Mouse (Mus musculus) right cerebral cortex, adult 18-20 months (tissue): ENCODE data around the gene Dhrs7.
A peak's percentile ranks its signal among the peaks of the same experiment; 100 is the strongest.

Experiments used
- DNase-seq: peaks from one replicate; pipeline ENCODE4 v3.0.0; 2022; ENCODE audit warnings: mixed read lengths

Dhrs7 gene

DNA sequence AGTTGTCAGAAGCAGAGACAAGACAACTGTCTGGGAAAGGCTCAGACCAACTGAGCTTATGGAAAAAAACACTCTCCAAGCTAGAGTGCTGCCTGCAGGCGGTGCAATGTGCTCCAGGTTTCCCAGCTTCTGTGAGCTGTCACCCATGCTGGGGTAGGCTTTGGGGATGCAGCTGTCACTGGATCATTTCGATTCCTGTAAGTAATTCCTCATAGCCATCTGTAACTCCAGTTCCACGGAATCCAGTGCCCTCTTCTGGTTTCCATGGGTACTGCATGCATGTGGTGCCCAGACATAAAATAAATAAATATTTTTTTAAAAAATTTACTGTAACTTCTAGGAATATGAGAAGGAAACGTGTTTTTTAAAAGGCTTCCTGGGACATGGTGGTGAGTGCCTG is 10.0 kb downstream of the Dhrs7 start:
- peak; percentile 56 for DNase-seq

DNA sequence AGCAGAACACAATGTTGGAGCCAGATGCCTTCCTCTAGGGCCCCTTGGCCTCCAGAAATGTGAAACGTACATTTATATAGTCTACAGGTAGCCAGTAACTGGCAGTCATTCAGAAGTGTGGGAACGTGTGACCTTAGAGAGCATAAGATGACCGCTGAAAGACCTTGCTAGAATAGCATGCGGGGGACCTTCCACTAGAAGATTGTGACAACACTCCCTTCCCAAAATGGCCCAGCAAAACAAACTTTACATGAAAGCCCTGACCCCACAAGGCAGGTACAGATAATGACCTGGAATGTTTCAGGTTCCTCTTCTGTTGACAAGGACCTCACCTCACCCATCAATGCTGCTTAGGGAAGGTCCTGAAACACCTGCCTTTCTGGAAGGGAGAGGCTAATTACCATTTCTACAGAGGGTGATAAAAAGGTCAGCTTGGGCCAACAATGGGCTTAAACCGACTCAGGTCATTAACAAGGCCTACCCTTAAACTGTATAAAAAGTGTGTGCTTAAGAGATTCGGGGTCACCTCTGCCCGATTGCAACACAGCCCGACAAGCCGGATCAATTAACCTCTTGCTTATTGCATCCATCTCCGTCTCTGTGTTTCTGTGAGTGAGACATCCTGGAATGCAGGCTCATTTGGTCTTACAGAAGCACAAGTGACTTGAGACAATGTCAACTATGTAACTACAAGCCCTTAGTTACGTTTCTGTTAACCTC is 14.9 kb downstream of the Dhrs7 start, which contains the start of gene Gm4756:
TSS of gene Gm4756 (minus strand) at position 51 of the 720 bp plus-strand sequence.
- DNase-seq, result no peak

DNA sequence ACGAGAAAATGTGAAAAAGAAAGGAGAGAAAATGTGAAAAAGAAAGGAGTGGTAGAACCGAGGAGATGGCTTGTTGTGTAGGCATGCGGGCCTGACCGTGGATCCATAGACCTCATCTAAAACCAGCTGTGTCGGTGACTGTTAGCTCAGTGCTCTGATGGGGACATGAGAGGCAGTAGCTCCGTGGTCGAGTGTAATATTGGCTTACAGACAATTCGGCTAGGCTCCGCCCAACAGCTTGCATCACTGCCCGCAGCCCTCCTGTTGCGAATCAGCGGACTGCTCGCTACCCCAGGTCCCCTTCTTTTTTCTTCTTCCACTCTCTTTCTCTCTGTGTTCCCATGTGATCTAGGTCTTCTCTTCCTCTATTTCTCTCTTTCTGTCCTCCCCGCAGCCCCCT is 15.8 kb downstream of the Dhrs7 start:
- DNase-seq, result no peak

DNA sequence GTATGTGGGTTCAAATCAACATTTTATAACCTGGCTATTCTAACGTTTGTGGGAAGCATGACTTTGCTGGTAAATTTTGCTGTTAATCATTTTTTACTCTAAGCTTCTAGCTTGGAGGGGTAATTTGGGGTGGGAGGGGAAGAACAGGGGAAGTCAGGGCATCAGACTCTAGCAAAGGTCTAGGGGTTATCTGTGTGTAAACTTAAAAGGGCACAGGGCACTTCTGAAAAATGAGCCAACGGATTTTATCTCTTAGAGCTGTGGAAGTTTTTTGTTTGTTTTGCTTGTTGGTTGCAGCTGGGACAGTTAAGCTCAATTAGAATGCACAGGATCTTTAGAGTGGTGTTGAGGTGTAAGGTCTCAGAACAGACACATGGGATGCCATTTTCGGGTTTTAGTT is 26.7 kb downstream of the Dhrs7 start:
- no peak for DNase-seq

DNA sequence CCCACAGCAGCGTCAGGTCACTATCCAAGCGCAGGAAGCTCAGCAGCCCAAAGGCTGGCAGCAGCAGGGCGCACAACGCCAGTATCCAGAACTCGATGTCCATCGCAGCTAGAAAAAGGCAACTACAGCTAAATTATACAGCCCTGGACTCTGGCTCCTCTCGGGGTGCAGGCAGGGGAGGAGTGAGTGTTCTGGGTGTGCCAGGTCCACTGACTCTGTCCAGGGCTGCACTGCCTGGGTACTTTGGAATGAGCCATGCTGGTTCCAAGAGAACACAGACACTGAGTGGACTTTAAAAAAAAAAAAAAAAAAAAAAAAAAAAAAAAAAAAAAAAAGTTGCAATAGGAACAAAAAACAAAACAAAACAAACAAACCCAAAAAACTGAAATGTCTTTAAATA is 36.0 kb downstream of the Dhrs7 start:
- no peak for DNase-seq

DNA sequence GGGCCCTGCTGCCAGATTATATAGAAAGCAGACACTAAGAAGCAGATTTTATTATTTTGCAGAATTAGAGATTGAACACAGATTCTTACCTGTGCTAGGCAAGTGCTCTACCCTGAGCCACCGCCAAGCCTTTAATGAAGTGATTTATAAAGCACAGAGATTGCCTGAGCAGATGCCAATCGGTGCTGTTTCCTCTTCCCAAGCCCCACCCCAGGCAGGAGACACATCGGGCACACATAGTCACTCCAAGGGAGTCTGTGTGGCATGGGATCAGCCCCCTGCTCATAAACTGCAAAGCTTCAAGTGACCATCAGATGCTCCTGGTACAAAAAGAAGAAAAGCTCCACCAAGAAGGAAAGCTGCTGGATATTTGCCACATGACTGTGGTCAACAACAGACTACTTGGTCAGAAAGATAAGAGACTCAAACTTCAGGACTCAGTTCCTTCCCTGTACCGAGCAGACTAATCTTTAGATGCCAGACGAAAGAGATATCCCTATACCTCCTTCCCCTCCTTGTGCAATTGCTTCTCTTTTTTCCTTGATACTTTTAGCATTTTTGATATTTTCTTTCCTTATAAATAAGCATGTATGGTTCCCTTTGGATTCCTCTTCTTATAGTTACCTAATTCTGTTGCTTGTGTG is 41.7 kb downstream of the Dhrs7 start:
- DNase-seq, result no peak

DNA sequence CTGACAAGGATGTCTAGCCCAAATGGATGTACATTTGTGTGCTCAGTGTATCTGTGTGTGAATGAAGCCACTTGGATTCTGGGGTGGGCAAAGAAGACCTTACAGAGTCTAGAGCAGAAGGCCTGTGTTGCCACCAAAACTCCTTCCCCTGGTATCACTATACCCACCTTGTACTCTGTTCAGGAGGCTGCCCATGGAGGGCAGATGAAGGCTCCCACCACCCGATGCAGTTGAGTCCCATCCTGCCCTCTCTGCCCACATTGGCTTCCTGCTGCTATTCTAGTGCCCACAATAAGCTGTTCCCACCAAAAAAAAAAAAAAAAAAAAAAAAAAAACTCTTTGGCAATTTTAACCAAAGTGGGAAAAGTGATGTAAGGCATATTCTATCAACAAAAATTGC is 43.3 kb downstream of the Dhrs7 start:
- no peak for DNase-seq

DNA sequence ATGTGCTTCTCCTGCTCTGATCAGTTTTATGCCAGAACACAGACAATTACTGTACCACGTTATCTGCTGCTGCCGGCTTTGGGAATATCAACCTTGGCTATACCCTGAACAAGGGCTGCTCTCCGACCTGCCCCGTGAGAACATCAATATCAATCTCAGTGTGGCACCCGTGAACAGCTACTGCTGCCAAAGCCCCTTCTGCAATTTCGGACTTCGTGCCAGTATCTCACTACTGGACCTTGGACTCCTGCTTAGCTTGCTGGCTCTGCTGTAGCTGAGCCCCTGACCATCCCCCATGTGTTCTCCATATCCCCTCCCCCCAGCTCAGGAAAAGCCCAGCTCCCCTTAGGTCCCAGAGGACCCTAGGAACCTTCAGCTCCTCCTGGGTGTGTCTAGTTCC is 43.9 kb downstream of the Dhrs7 start:
- DNase-seq, result no peak

DNA sequence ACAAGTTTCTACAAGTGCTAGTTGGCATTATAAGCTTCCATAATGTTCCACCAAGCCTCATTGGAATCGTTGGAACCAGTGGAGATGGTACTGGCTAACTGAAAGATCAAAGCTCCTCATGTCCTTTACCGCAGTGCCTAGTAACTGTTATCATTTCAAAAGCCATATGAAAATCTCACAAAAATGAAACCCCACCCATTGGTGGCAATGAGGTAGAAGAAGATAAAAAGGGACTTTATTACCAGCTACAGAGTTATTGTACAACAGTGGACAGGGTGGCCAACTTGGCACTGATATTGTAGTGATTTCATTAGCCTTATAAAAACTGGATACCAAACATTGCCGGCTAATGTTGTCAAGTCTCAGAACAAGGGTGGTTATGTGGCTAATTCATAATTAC is 52.7 kb downstream of the Dhrs7 start:
- DNase-seq, result no peak
